Mouse (Mus musculus): Measurements from ENCODE around the gene Dennd1a. TPM values are rescaled to one million over a fixed set of nuclear protein-coding genes. Genes with fewer than 3 reads are reported as not detected.

Dennd1a gene
- polyA plus RNA-seq, 1 experiment from 2014 or later, result 10.3 TPM

GRCm38 (mm10) chr2:37829758-37830275 is 457.4 kb downstream of the Dennd1a start:
- Histone ChIP-seq H3K36me3 (ENCODE audit: control insufficient read depth, insufficient read depth) (peaks cover 5% of the 10 kb centered on the region; the same call in 1 of the 2 replicates), H3K27ac (ENCODE audit: low read depth, low read length) (no peak overlapping the region), H3K4me2 (replicated peaks; ENCODE audit: low read depth) (no peak overlapping the region), H3K9ac (ENCODE audit: low read depth, low read length) (no peak overlapping the region), H3K4me3 (ENCODE audit: low read depth, low read length) (no peak overlapping the region), H3K27me3 (replicated peaks; ENCODE audit: control insufficient read depth, insufficient read depth, low read length) (no peaks in the 10 kb centered on the region), H3K4me1 (replicated peaks; ENCODE audit: control insufficient read depth, insufficient read depth, low read length) (no peaks in the 10 kb centered on the region), H3K9me3 (ENCODE audit: control insufficient read depth) (no peaks in the 10 kb centered on the region)
- WGBS, result 82% methylated on average over 9 of the region's 9 CpGs
- ATAC-seq, result no peak
- no peak for TF ChIP-seq CTCF (IDR thresholded peaks at IDR 0.05; ENCODE audit: low read depth)

DNA sequence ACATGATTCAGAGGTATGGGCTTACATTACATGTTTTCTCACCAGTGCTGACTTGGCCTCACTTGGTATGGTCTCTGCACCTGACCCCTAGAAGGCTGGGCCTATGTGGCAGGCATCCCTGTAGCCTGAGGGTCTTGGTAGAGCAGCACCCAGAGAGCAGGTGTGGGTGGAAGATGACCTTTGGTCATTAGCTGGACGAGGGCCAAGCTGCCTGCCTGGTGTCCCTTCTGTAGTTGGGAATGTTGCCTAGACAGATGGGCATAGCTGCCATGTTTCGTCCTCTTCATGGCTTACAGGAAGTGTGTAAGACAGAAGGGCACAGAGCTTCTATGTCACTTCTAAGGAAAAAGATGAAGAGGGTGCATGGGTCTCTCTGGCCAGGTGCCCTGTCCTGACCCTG is 463.4 kb downstream of the Dennd1a start:
- Histone ChIP-seq H3K27me3 (replicated peaks; ENCODE audit: control insufficient read depth, insufficient read depth, low read length) (no peaks in the 10 kb centered on the region), H3K36me3 (ENCODE audit: control insufficient read depth, insufficient read depth) (peaks cover 8% of the 10 kb centered on the region; the same call in 1 of the 2 replicates), H3K27ac (ENCODE audit: low read depth, low read length) (no peak overlapping the region), H3K9ac (ENCODE audit: low read depth, low read length) (no peak overlapping the region), H3K9me3 (ENCODE audit: control insufficient read depth) (no peaks in the 10 kb centered on the region), H3K4me2 (replicated peaks; ENCODE audit: low read depth) (no peak overlapping the region), H3K4me3 (ENCODE audit: low read depth, low read length) (no peak overlapping the region), H3K4me1 (replicated peaks; ENCODE audit: control insufficient read depth, insufficient read depth, low read length) (no peaks in the 10 kb centered on the region)
- TF ChIP-seq CTCF (IDR thresholded peaks at IDR 0.05; ENCODE audit: low read depth), result no peak
- 77% methylated on average over 2 of the region's 2 CpGs for WGBS
- ATAC-seq, result no peak

DNA sequence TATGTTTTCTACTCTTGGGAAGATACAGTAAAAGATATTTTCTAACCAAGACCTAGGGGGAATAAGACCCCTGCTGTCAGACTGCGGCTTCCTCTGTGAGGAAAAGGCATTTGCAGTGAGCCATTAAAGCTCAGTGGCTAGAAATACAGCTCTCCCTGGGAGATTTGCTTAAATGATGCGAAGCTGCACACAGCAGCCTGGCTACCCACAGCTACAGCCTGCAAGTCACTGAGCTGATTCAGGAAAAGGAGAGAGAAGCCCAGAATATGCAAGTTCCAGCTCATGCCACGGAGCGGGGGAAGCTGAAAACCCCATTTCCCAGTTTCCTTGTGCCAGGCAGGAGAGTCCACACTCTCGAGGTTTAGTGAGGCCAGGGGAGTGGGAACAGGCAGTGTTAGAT is 465.1 kb downstream of the Dennd1a start:
- Histone ChIP-seq H3K27ac (ENCODE audit: low read depth, low read length) (no peak overlapping the region), H3K9ac (ENCODE audit: low read depth, low read length) (no peak overlapping the region), H3K4me3 (ENCODE audit: low read depth, low read length) (no peak overlapping the region), H3K36me3 (ENCODE audit: control insufficient read depth, insufficient read depth) (peaks cover 6% of the 10 kb centered on the region; the same call in 1 of the 2 replicates), H3K4me2 (replicated peaks; ENCODE audit: low read depth) (no peak overlapping the region), H3K9me3 (ENCODE audit: control insufficient read depth) (no peaks in the 10 kb centered on the region), H3K4me1 (replicated peaks; ENCODE audit: control insufficient read depth, insufficient read depth, low read length) (no peaks in the 10 kb centered on the region), H3K27me3 (replicated peaks; ENCODE audit: control insufficient read depth, insufficient read depth, low read length) (no peaks in the 10 kb centered on the region)
- TF ChIP-seq CTCF (IDR thresholded peaks at IDR 0.05; ENCODE audit: low read depth), result no peak
- ATAC-seq, result no peak
- WGBS, result 83% methylated on average over 5 of the region's 5 CpGs

DNA sequence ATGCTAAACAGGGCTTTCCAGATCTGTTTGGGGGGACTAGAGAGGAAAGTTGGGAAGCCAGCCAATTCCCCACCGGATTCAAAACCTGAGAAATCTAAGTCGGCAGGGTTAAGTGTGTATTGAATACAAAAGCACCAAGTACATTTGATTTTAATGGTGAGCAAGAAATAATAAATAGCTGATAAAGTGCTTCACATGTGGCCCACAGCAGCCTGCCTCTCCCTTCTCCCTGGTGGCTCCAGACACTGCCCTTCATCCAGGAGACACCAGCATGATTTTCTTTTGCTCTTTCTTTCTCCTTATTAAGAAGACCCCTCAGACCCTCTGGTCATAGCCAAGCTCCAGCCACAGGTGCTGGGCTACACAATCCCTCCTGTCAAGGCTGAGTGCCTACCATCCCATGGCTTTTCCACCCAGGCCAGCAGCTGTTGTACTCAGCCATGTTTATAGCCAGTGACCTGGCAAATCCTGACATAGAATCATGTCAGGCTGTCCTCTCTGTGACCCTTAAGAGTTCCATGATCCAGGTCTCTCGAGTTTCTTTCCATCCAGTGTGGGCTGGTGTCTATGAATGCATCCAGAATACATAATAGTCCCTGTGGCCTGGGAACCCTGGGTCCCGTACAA is 467.6 kb downstream of the Dennd1a start:
- no peak for TF ChIP-seq CTCF (IDR thresholded peaks at IDR 0.05; ENCODE audit: low read depth)
- H3K9ac ChIP-seq (ENCODE audit: low read depth, low read length), result no peak overlapping the region
- no peaks in the 10 kb centered on the region for H3K9me3 ChIP-seq (ENCODE audit: control insufficient read depth)
- no peak overlapping the region for H3K4me3 ChIP-seq (ENCODE audit: low read depth, low read length)
- no peak overlapping the region for H3K4me2 ChIP-seq (replicated peaks; ENCODE audit: low read depth)
- no peak overlapping the region for H3K27ac ChIP-seq (ENCODE audit: low read depth, low read length)
- no peaks in the 10 kb centered on the region for H3K27me3 ChIP-seq (replicated peaks; ENCODE audit: control insufficient read depth, insufficient read depth, low read length)
- WGBS, result 59% methylated on average over 4 of the region's 4 CpGs
- peaks cover 14% of the 10 kb centered on the region for H3K36me3 ChIP-seq (ENCODE audit: control insufficient read depth, insufficient read depth)
- no peak for ATAC-seq
- H3K4me1 ChIP-seq (replicated peaks; ENCODE audit: control insufficient read depth, insufficient read depth, low read length), result no peaks in the 10 kb centered on the region

DNA sequence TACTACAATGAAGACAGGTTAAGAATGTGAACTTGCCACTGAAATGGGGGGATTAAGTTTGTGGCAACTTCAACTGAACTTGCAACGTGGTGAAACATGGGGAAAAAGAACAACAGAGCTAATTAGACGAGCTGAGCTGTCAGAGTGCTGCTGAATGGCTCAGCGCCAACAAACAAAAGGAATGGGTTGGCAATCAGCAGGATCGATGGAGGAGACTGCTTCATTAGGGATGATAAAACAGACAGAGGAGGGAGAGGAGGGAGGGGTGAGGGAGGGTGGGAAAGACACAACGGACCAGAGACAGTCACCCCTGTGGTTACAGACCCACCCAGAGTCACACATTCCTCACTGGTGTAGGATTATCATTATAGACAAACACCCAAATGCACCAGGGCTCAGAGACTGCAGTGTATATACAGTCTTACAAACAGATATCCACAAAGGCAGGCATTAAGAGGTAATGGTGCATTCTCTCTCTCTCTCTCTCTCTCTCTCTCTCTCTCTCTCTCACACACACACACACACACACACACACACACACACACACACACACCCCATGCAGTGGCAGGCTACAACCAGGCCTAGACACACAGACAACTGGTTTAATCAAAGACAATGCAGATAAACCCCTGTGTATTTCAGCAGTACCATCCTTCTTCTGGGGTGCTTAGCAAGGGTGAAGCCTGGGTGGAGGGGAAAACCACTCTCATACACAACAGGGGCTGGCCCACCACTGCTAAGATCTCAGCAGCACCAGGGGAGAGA is 468.2 kb downstream of the Dennd1a start:
- TF ChIP-seq CTCF (IDR thresholded peaks at IDR 0.05; ENCODE audit: low read depth), result no peak
- H3K27ac ChIP-seq (ENCODE audit: low read depth, low read length), result no peak overlapping the region
- H3K4me1 ChIP-seq (replicated peaks; ENCODE audit: control insufficient read depth, insufficient read depth, low read length), result no peaks in the 10 kb centered on the region
- no peak for ATAC-seq
- peaks cover 14% of the 10 kb centered on the region for H3K36me3 ChIP-seq (ENCODE audit: control insufficient read depth, insufficient read depth)
- H3K27me3 ChIP-seq (replicated peaks; ENCODE audit: control insufficient read depth, insufficient read depth, low read length), result no peaks in the 10 kb centered on the region
- H3K4me2 ChIP-seq (replicated peaks; ENCODE audit: low read depth), result no peak overlapping the region
- 27% methylated on average over 5 of the region's 5 CpGs for WGBS
- no peaks in the 10 kb centered on the region for H3K9me3 ChIP-seq (ENCODE audit: control insufficient read depth)
- no peak overlapping the region for H3K4me3 ChIP-seq (ENCODE audit: low read depth, low read length)
- no peak overlapping the region for H3K9ac ChIP-seq (ENCODE audit: low read depth, low read length)

DNA sequence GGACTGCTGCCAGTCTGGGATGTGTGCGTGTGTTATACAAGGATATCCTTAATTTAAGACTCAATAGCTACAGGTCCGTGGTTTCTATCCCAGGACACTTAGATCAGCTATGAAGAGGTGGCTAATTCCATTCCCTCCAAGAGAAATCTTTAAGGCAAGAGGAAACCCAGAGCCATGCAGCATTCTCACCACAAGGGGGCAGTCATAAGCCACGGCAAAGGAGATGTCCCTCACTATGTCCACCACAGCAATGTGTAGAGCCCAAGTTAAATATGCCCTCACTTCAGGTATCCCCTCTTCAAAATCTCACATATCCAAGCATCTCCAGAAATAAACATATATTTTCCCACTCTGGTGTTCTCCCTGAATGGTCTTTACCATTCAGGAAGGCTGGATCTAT is 471.5 kb downstream of the Dennd1a start:
- no peaks in the 10 kb centered on the region for H3K27me3 ChIP-seq (replicated peaks; ENCODE audit: control insufficient read depth, insufficient read depth, low read length)
- H3K9me3 ChIP-seq (ENCODE audit: control insufficient read depth), result no peaks in the 10 kb centered on the region
- TF ChIP-seq CTCF (IDR thresholded peaks at IDR 0.05; ENCODE audit: low read depth), result peak; percentile 98
- H3K4me1 ChIP-seq (replicated peaks; ENCODE audit: control insufficient read depth, insufficient read depth, low read length), result no peaks in the 10 kb centered on the region
- H3K4me2 ChIP-seq (replicated peaks; ENCODE audit: low read depth), result no peak overlapping the region
- 8% methylated on average over 3 of the region's 3 CpGs for WGBS
- H3K9ac ChIP-seq (ENCODE audit: low read depth, low read length), result no peak overlapping the region
- H3K27ac ChIP-seq (ENCODE audit: low read depth, low read length), result no peak overlapping the region
- peaks cover 19% of the 10 kb centered on the region for H3K36me3 ChIP-seq (ENCODE audit: control insufficient read depth, insufficient read depth)
- no peak for ATAC-seq
- no peak overlapping the region for H3K4me3 ChIP-seq (ENCODE audit: low read depth, low read length)
